Mouse (Mus musculus): ENCODE measurements around the gene Klc1. TPM values are rescaled to one million over a fixed set of nuclear protein-coding genes. Genes with fewer than 3 reads are reported as not detected.

Klc1 gene
- total RNA-seq (2023) = 10 to 100 TPM; 80.6 to 93.3 TPM

DNA sequence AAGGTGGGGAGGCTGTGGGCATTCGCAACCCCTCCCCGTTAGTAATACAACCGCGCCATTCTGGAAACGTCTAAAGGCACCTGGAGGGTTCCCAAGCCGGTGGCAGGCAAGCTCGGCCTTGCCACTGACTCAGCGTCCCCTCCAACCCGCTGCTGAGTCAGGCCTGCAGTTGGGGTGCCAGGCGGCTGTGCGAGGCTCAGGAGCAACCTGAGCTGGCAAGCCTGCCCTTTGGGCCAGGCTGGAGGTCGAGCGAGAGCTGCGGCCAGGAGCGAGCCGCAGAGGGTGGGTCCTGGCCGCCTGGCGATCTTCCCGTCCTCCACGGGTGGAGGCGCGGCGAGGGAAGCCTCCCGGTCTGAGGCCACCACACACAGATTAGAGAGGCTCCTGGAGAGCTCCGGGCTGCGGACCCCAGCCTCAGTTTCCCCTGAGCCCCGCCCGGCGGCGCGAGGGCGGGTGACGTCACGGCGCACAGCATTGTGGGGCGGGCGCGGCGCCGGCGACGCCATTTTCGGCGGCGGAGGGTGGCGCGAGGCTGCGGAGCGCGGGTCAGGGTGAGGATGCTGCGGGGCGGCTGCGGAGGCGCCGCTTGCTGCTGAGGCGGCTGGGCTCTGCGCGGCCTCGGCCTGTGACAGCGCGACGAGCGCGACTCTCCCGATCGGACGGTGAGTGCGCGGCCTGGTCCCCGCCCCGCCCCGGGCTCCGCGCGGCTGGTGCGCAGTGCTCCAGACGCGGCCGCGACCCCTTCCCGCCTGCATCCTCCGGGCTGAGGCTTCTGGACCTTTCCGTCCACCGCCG lies at the start of gene Klc1:
TSS of gene Klc1 (plus strand) at position 469 of the 795 bp plus-strand sequence.

DNA sequence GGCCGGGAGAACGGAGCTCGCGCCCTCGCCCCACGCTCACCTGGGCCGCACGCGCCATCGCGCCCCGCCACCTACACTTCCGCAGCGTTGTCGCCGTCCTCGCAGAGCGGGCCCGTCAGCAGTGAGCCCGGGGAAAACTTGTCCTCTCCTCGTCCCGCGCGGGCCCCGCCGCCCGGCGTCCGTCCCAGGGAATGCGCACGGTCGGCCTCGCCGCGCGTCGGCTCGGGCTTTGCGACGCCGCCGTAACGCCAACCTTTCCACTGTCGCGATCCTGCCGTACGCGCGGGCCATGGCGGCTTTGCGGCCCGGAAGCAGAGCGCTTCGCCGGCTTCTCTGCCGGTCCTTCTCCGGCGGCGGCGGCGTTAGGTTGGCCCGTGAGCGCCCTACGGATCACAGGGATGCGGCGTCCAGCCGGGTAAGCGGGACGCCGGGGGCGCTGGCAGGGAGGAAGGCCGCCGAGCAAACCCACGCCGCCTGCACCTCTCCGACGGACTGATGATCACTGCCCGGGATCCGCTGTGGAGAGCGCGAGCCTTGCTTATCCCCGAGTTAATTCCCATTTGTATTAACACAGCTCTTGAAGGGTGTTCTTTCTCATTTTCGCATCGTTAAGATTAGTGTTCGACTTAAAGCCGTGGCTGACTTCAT lies 45.5 kb upstream of the Klc1 start, which contains the start of the genes Bag5 and Apopt1:
TSS of gene Bag5 (minus strand) at position 254 of the 648 bp plus-strand sequence.
TSS of gene Apopt1 (plus strand) at position 258 of the 648 bp plus-strand sequence.

DNA sequence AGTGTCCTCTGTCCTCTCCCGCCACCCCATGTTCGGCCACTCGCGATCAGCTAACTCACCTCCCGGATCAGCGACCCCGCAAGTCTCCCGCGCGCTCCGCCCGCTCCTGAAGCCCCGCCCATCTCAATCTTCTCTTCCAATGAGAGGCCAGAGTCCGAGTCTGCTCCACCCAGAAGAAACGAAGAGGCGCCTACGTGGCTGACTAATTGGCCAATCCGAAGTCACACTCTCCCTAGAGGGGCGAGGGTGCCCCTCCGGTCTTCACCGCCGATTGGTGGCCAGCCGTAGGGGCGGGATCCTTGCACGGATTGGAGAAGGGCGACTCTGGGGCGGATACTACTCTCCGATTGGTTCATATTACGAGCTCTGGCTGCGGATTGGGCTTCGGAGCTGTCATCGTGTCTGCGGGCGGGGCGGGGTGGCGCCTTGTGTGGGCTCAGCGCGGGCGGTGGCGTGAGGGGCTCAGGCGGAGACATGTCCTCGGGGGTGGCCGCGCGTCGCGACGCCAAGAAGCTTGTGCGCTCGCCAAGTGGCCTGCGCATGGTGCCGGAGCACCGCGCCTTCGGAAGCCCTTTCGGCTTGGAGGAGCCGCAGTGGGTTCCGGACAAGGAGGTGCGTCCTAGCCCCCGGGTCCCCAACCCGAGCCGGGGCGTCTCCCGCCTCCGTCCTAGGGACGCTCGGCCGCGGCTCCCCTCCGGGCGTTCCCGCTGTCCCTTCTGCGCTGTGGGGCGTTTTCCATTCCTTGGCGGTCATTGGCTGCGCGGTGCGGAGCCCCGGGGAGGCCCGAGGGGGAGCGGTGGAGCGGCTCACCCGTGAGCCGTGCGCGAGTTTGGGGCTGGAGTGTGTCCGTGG lies 55.3 kb downstream of the Klc1 start, which contains the start of the genes Xrcc3 and Zfyve21:
TSS of gene Xrcc3 (minus strand) at position 108 of the 852 bp plus-strand sequence.
TSS of gene Zfyve21 (plus strand) at position 405 of the 852 bp plus-strand sequence.

Other genes starting within 250 kb of the Klc1 start
- gene Eif5, start 220.8 kb upstream of the Klc1 start, total RNA-seq (2023) = 1,000 to 10,000 TPM in 1 of 2 experiments, 100 to 1,000 TPM in 1; 905 to 1,049 TPM
- 10 to 100 TPM; 80.1 to 88.4 TPM for gene Mark3, start 184.3 kb upstream of the Klc1 start, total RNA-seq (2023)
- gene Ckb, start 86.5 kb upstream of the Klc1 start, total RNA-seq (2023) = 1 to 10 TPM in 1 of 2 experiments, under 1 TPM in 1; 0.27 to 2.6 TPM
- 10 to 100 TPM; 12.2 to 14.1 TPM for gene Trmt61a, start 80.7 kb upstream of the Klc1 start, total RNA-seq (2023)
- gene Bag5, start 45.6 kb upstream of the Klc1 start, total RNA-seq (2023) = 10 to 100 TPM; 26.5 to 27.5 TPM
- 10 to 100 TPM; 26.8 to 29.0 TPM for gene Apopt1, start 45.6 kb upstream of the Klc1 start, total RNA-seq (2023)
- gene Xrcc3, start 55.0 kb downstream of the Klc1 start, total RNA-seq (2023) = 1 to 10 TPM; 2.1 to 2.6 TPM
- gene Zfyve21, start 55.3 kb downstream of the Klc1 start, total RNA-seq (2023) = 1 to 10 TPM; 1.8 to 2.7 TPM
- 10 to 100 TPM; 47.8 to 58.3 TPM for gene Ppp1r13b, start 149.3 kb downstream of the Klc1 start, total RNA-seq (2023)
- 100 to 1,000 TPM; 155 to 181 TPM for gene Atp5mpl, start 208.1 kb downstream of the Klc1 start, total RNA-seq (2023)
- not detected for gene Tdrd9, start 212.7 kb downstream of the Klc1 start, total RNA-seq (2023)
- gene Rd3l, start 222.5 kb downstream of the Klc1 start, total RNA-seq (2023) = not detected